In genomic region chr16:18511741-18512140, GRCm38 (mm10) we compare ENCODE assay signal across 15 mouse cellular contexts. TPM values are rescaled to one million over a fixed set of nuclear protein-coding genes. Genes with fewer than 3 reads are reported as not detected.
DNase-seq lines count a peak whose midpoint lies in the region; ATAC-seq lines count a peak whose summit lies in the region.
"Had no signal": no experiment of that assay in that cellular context is flagged by ENCODE, and none has a peak within 500 bp of the region (broad histone marks: within the 10 kb centered on the region; RNA-seq: fewer than 3 reads in every experiment).

No protein-coding gene starts in this region.

- no peak for ATAC-seq in CD4-positive, CD25-positive, alpha-beta regulatory T cell, adult 4 months
- ATAC-seq: forebrain, embryonic 15.5 days; hindbrain, postnatal 0 days had no signal

- DNase-seq in adrenal gland, adult 2 months, result peak; percentile 70
- DNase-seq in adrenal gland, postnatal 4 days (ENCODE audit: low spot score in 2 of 2), result no peak
- DNase-seq in ovary, adult 18-20 months (ENCODE audit: low spot score), result peak; percentile 35
- no peak for DNase-seq in ovary, postnatal 14 days (ENCODE audit: low spot score)
- peak; percentile 47 for DNase-seq in adrenal gland, postnatal 25 days
- DNase-seq in MN1 (ENCODE audit: low spot score), result no peak
- DNase-seq: cerebellum, adult 11 months; cerebellum, adult 8-10 months; cerebellum, postnatal 14 days; gastrocnemius, postnatal 36 days; heart, adult 18-20 months; heart, postnatal 10 days had no signal

RNA-seq across cellular contexts. Expression of gene Rtl10, which starts 13.0 kb away (rescaled TPM):
- 1 to 10 TPM; 4.4 to 5.8 TPM for total RNA-seq in adrenal gland, adult 2 months (2021)
- 6.4 and 8.3 TPM in 2 replicates for polyA plus RNA-seq in adrenal gland, adult 2 months (2012; rRNA removed)
- 10 to 100 TPM in 1 of 2 experiments, 1 to 10 TPM in 1; 9.5 to 11.0 TPM for total RNA-seq in adrenal gland, postnatal 4 days (2021)
- total RNA-seq in adrenal gland, postnatal 25 days (2021), result 7.1 and 8.6 TPM in 2 replicates
- polyA plus RNA-seq in CD4-positive, CD25-positive, alpha-beta regulatory T cell, adult 4 months (2017; shearing (Covaris generic)), result 1 to 10 TPM in 1 of 2 experiments, under 1 TPM in 1; 0.67 to 1.9 TPM

RNA-seq across cellular contexts. Expression of gene Gnb1l, which starts 13.2 kb away (rescaled TPM):
- 1 to 10 TPM; 4.4 to 7.8 TPM for total RNA-seq in adrenal gland, adult 2 months (2021)
- 10.5 and 15.5 TPM in 2 replicates for polyA plus RNA-seq in adrenal gland, adult 2 months (2012; rRNA removed)
- total RNA-seq in adrenal gland, postnatal 4 days (2021), result 1 to 10 TPM; 5.6 to 9.2 TPM
- 4.0 and 9.4 TPM in 2 replicates for total RNA-seq in adrenal gland, postnatal 25 days (2021)
- 10 to 100 TPM; 15.4 to 21.4 TPM for polyA plus RNA-seq in CD4-positive, CD25-positive, alpha-beta regulatory T cell, adult 4 months (2017; shearing (Covaris generic))

Comparison
In these comparisons a context has a peak if more than half of its experiments do, and no peak if none do; other contexts are left out.
1. DNase-seq: peak in adrenal gland, adult 2 months (single experiment), ovary, adult 18-20 months (single experiment) and adrenal gland, postnatal 25 days (single experiment); none in adrenal gland, postnatal 4 days (0 of 2), ovary, postnatal 14 days (single experiment) and MN1 (single experiment).